Mouse (Mus musculus) cerebellum, adult 9-11 months (tissue): ENCODE measurements around the gene Krtap26-1.

Experiments used
- DNase-seq: peaks from one replicate; pipeline ENCODE4 v3.0.0; 2022

Gene Krtap26-1

DNA sequence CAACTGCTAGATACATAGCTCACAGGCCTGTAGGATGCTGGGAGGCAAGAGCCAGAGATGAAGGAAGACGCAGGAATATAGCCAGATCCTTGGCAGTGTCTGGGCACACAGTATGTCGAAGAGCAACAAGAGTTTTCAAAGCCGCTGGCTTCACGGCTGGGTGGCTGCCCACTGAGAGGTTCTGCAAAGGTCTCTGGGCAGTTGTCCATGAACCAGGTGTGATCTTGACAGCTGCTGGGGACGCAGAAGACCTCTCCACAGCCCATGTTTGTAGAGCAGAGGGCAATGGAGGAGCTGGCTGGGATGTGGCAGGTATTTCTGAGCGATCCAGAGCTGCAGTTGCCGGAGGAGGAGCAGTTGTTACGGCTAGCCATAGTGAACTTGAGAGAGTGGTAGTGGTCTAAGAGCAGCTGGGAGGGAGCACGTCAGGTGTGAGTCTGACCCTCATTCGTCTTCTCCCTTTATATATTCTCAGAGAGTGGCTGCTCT lies at the start of gene Krtap26-1:
Krtap26-1 (minus strand) TSS at position 439 of the 489 bp plus-strand sequence.
- no peak for DNase-seq

DNA sequence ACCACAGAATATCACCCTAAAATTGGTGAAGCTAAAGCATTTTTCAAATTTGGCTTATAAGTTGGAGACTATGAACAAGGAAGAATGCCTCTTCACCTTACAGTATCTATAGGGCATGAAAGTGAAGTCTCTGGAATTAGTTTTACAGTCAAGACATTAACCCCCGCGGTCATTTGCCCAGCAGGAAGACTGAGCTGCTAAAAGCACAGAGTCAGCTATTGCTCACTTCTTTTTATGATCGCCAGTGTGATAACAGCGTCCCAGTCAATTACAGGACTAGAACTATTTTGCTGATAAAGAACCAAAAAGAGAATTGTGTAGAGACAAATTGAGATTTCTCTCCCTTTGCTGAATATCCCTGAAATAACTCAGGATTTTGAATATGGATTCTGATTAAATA lies 48.7 kb upstream of the Krtap26-1 start:
- no peak for DNase-seq

DNA sequence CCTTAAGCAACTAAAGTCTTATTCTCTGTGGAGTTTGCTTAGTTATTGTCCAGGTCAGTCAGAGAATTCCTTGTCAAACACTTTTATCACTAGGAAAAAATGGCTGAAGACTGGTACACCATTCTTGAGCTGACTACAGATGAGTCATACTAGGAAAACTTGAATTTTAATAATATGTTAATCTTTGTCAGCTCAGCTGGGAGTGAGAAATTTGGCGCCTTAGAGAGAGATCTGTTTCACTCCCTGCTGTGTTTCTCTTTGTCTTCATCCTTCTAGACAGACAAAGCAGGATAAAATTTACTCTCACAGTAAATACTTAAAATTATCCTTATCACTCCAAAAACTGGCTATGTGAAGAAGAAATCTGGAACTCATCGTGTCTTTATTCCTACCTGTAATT lies 33.7 kb upstream of the Krtap26-1 start:
- no peak for DNase-seq

DNA sequence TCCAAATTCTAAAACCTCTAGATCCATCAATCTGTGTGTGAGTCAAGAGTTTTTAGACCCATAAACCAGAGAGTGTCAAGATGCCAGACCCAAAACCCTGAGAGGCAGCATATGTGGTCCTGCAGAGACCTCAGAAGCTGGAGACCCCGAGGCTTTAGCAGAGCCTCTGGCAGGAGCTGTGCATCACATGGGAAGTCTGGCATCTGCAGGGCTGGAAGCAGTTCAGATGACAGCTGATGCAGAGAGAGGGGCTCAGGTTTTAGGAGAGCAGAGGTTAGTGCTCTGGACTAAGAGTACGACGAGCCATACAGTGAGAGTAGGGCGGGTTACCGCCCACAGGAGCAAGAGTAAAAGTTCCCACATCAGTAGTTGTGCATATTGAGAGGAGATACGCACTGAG lies 31.5 kb upstream of the Krtap26-1 start:
- no peak for DNase-seq

DNA sequence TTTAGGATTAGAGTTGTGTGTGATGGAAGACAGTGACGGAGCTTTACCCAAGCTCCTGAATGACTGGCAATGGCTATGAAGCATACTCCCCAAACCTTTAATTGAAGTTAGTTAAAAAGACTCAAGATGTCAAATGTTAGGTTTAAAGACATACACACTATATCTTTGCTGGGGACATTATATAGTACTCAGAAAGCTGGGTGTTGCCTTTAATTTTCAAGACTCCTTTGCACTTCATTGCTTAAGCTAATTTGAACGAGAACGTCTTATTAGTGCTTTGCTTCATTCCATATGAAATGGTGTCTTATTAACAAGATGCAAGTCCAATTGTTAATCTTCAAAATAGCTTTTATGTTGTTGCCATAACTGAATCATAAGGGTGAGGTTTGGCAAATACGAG lies 24.0 kb upstream of the Krtap26-1 start, which contains the start of gene Krtap27-1:
Krtap27-1 (minus strand) TSS at position 101 of the 400 bp plus-strand sequence.
- no peak for DNase-seq

DNA sequence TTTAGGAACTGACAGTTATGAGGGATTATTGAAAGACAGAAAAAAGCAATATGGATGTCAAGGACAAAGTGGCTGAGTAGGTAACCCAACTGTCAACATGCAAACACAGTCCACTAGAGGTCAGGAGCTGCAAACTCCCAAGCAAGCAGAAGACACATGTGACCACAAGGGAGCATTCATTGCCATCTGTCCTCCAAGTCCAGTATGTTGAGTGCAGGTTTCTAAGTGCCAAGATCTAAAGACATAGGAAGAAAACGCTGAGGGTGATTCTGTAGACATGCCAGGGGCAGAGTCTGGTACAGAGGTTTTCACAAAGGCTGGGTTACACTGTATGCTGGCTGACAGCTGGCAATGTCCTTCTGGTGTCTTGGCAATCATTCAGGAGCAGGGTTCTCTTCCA lies 9.8 kb upstream of the Krtap26-1 start:
- no peak for DNase-seq

DNA sequence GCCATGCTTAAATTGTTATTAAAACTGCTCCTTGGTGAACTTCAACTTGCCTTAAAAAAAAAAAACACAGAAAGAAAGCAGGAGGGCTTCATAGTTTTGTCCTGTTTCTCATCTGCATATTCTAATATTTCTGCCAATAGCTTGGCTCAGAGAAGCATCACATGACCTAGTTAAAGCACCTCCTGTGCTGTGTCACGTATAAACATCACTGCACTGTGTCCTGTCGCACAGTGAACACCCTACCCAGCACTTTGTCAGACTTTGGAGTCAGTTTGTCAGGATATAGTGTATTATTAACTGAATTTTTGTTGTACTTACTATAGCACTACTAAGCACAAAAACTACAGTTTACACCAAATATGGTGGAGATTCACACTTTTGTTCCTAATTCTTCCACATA lies 4.4 kb upstream of the Krtap26-1 start:
- DNase-seq = no peak

DNA sequence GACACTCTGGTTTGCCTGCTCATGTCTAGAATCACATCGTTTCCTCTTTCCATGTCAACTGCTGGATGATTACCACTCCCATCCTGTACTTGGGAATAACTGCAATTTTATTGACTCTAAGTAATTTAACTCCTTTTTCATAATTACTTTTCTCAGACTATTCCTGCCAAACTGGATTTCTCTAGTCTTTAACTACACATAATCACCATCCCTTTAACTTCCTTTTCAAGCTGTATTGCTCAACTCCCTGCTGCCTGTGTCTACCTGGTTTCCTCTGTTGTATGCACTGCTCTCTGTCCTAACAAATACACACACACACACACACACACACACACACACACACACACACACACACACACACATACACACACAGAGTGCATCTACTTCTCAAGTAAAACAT lies 3.5 kb upstream of the Krtap26-1 start:
- no peak for DNase-seq

DNA sequence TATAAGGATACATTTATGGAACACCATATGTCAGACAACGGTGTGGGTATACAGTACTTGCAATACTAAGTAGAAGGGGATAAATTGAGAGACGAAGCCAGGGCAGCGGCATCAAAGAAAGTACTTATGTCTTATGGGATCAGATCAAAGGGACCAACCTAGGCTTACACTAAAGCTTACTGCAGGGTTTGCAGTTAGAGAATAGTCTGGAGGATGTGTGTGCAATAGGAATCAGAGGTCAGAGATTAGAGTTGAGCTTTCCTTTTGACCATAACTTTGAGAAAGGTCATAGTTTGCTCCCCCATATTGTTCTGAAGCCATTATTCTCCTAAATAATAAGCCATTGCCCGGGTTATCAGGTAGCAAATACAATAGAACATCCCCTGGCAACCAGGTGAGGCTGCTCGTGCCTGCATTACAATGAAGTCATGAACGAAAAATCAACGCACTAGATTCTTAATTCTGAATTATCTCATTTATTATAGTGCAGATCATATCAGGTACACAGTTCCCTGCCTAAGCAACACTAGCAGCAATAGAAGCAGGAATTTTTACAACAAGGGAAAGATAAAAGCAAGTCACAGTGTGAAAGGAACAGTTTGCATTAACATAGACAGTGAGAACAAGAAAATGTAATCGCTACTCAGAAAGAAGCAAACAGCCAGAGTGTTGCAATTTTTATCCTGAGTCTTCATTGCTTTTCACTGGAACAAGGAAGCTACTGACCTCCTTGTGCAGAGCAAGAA lies 1.1 kb downstream of the Krtap26-1 start:
- DNase-seq = no peak

DNA sequence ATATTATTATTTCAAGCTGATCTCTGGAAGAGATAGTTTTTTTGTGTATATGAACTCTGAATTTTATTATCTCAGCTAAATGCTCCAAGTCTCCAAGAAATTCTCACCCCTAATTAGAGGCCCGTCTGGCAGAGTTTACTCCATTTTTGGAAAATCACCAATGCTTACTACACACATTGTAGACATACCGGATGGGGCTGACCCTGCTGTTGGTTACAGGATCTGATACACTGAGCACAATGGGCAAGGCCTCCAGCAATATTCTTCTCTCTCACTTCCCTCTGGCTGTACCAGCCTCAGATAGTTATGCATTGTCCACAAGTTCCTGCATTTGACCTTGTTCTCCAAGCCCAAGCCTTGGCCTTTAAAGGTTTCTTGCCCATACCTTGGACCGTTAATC lies 7.5 kb downstream of the Krtap26-1 start:
- DNase-seq = no peak

DNA sequence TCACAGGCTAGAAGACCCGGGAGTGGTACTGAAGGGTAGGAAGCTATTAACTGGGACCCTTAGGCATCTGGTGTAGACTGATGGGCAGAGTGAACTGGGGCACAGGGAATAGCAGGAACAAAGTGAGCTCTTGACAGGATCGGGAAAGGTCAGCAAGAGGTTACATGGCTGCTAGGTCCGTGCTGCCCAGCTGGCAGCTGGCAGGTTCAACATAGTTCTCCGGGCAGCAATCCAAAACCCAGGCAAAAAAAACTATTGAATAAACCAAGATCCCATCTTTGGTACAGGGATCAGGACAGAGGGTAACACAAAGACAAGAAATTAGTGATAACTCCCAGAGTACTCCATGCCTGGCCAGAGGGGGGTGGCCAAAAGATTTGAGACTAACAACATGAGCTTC lies 12.5 kb downstream of the Krtap26-1 start:
- no peak for DNase-seq

DNA sequence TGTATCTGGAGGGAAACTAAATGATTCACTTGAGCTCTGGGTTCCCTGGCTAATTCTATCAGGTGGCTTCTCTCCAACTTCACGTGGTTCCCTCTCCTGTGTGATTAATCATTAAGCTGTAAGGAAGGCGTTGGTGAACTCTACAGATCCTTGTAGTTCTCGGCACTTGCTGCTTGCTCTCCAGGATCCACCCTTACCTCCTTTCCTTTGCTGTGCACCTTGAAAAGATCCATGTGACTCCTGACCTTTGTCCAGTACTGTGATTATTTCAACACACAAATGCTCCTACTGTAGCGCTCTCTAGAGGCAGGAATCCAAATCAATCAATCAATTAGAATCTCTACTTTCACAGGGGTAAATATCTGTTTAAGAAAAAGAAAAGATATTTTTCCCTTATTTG lies 16.1 kb downstream of the Krtap26-1 start:
- DNase-seq = no peak

DNA sequence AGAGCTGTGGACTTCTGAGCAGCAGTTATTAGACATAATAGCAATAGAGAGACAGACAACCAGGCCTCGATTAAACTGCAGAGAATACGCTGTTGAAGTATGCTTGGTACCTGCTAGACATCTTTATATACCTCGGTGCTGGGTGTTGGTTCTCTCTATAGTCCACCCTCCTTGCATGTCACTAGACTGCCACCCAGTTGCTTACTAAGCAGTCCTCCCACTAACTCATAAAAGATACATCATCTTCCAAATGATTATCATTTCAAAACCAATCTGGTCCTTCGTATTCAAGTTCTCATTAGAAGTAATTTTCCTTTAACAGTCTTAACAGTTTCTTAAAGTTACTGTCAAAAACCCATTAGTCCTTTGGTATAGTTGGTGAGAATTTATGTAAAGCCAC lies 20.0 kb downstream of the Krtap26-1 start, which contains the start of gene 2310079G19Rik:
2310079G19Rik (minus strand) TSS at position 101 of the 400 bp plus-strand sequence.
- DNase-seq = no peak

DNA sequence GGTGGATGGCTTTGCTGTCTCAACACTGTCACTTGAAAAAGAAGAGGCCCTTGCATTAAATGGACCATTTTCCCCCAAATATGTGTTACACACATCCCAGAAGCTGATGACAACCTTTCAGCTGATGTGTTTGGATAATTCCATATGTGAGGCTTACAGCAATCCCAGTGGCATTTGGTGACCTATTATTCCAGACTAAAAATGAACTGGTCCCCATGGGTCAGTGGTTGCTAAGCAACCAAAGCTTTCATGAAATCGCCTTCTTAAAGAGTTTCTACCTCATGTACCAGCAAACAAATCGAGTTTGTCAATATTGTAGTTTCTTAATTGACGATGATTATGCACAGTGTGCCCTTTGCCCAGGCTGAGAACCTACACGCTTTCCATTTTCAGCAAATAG lies 34.9 kb downstream of the Krtap26-1 start:
- no peak for DNase-seq

DNA sequence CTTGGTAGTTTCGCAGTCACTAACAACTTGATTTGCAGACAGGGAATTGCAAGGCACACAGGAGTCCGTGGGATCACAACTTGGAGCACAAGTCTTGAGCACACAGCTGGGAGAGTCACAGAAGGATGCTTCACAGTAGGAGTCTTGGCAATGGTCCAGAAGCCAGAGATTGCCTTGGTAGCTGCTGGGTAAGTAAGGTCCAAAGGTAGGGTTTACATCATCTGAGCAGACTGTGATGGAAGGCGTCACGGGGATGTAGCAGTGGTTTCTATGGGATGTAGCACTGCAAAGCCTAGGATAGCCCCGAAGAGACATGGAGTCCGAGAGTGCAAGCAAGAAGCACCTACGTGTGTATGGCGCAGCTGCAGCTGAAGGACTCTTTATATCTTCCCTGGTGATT lies 35.7 kb downstream of the Krtap26-1 start, which contains the start of gene Krtap24-1:
Krtap24-1 (minus strand) TSS at position 358 of the 400 bp plus-strand sequence.
- DNase-seq = no peak

DNA sequence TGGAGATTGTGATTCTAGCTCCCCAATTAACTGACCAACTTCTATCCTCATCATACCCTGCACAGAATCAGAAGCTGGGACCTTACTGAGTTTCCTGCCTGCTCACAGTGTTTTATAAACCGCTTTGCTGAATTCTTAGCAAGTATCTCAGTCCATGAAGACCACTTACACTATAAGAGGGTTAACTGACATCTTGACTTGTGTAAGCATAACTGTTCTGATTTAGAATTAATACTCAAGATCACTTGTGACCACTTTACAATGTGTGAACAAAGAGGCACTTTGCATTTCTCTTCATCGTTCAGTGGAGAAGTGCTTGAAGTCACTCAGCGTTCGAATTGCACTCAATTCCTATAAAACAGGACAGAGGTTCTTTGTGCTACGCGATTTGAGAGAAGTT lies 43.0 kb downstream of the Krtap26-1 start:
- no peak for DNase-seq

DNA sequence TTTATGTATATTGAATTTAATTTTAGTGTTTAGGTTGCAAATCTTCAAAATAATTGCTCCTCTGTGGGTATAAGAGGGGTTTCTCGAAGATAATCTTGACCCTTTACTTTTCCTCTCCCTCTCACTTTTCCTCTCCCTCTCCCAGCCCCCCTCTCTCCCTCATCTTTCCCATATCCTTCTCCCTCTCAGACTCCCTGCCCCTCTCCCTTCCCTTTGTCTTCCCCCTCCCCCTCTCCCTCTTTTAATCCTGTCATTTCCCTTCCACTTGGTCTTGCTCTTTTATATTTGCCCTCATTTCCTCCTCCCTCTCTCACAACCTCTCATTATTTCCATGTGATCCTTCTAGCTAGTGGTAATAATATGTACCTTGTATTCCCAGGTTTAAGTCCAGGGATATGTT lies 45.1 kb downstream of the Krtap26-1 start:
- no peak for DNase-seq

DNA sequence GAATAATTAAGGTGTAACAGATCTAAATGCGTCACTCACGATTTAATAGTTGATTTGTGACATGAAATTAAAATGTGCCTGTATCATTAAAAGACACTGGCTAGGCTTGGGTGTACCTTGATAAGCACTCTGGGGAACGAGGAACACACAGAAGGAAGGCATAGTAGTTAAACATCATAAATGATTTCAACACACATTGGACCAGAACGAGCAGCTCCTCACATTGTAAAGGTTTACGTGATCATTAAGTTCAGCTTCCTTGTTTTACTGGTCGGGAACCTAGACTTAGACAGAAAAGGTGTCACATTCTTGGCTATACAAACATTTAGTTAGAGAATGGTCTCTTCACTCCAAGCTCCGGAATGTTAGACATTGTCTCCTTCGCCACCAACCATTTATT lies 47.3 kb downstream of the Krtap26-1 start:
- no peak for DNase-seq

DNA sequence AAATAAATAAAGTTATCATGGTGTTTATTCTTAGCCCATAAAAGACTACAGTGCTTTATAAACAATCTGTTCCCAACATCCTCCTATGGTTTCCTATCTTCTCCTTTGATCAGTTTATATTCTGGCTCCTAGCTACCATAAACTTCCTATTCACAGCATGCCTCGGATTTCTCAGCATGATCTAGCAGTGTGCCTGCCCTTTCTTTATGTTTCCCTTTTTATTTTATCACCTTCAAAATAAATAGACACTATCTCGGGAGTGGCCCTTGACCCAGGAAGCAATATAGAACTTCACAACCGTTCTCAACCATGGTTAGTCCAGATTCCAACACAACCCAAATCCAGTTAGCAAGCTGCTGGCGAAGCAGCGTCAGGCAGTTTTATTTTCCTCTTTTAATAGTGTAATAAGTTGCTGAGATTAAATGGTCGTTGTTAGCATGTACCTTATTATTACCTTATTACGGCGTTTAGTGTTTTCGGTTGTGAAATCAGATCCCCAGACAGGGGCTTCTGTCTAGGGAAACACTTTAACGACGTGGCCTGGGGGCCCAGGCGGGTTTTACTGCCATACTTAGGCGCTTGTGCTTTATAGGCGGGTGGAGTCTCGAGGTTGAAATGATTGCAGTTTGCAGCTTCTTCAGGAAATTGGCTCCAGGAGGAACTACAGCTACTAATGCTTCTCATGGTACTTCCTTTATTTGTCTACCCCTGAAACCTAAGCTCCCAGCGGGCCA lies 47.9 kb downstream of the Krtap26-1 start:
- no peak for DNase-seq
